Mouse (Mus musculus) CH12.LX (cell line): ENCODE measurements around the gene Marveld2. TPM values are rescaled to one million over a fixed set of nuclear protein-coding genes. Genes with fewer than 3 reads are reported as not detected.

Source experiments
- DNase-seq: peaks from one replicate; pipeline ENCODE4 v3.0.0-alpha.2; 2013; ENCODE audit errors: extremely low read depth
- H3K27ac ChIP-seq: 2 replicates; pipeline ENCODE4 v1.5.1; 2012; ENCODE audit warnings: low read depth, mild to moderate bottlenecking, control low read depth, moderate library complexity; ENCODE audit not compliant: insufficient read depth
- H3K27me3 ChIP-seq: replicated peaks from 2 replicates; pipeline ENCODE3; 2012; ENCODE audit warnings: inconsistent platforms
- H3K36me3 ChIP-seq, 2 experiments: replicated peaks in 1 of 2; 2 replicates each; pipeline versions ENCODE3 to v1.6.1; 2012; ENCODE audit warnings: inconsistent platforms in 1 of 2, low read length in 1 of 2, mild to moderate bottlenecking in 1 of 2, mixed read lengths in 1 of 2, moderate library complexity in 1 of 2; ENCODE audit not compliant: control insufficient read depth in 1 of 2, insufficient read depth in 1 of 2
- H3K4me1 ChIP-seq, 2 experiments: 2 replicates each; pipeline ENCODE4 v1.6.1; 2012; ENCODE audit warnings: inconsistent platforms in 1 of 2, moderate library complexity in 1 of 2; ENCODE audit not compliant: insufficient read depth in 2 of 2, control insufficient read depth in 1 of 2
- H3K4me2 ChIP-seq: 2 replicates; pipeline ENCODE4 v1.6.1; 2012; ENCODE audit warnings: low read depth, mild to moderate bottlenecking, control low read depth; ENCODE audit not compliant: poor library complexity, insufficient read depth, severe bottlenecking
- H3K4me3 ChIP-seq, 3 experiments: fragments of 150-350 bp in 1 of 3; sonication (generic) in 1 of 3; replicated peaks in 1 of 3; 2 replicates each; pipeline versions ENCODE3 to v1.5.1; 2011 to 2012; ENCODE audit warnings: low read depth in 2 of 3, low read length in 2 of 3, mild to moderate bottlenecking in 2 of 3, moderate library complexity in 2 of 3, control low read depth in 1 of 3, improper control_type of control experiment in 1 of 3, inconsistent platforms in 1 of 3, mixed read lengths in 1 of 3; ENCODE audit not compliant: poor library complexity in 1 of 3
- H3K79me2 ChIP-seq: replicated peaks from 2 replicates; pipeline ENCODE4 v1.6.1; 2012; ENCODE audit warnings: mild to moderate bottlenecking, moderate library complexity; ENCODE audit not compliant: control insufficient read depth, poor library complexity, insufficient read depth, severe bottlenecking; ENCODE audit errors: extremely low read depth
- H3K9ac ChIP-seq: 2 replicates; pipeline ENCODE4 v1.6.1; 2012; ENCODE audit warnings: low read depth, mild to moderate bottlenecking, control low read depth, moderate library complexity; ENCODE audit not compliant: insufficient read depth
- H3K9me3 ChIP-seq: replicated peaks from 2 replicates; pipeline ENCODE3; 2012; ENCODE audit warnings: low read length, inconsistent platforms, mixed read lengths
- E2F4 ChIP-seq: IDR thresholded peaks from 2 replicates; pipeline ENCODE4 v1.6.1; 2011; ENCODE audit warnings: low read depth, low read length, improper control_type of control experiment; ENCODE audit not compliant: insufficient replicate concordance
- ELF1 ChIP-seq: IDR thresholded peaks from 2 replicates; pipeline ENCODE4 v1.6.1; 2014; ENCODE audit warnings: low read depth, mild to moderate bottlenecking, inconsistent platforms, low read length, improper control_type of control experiment
- EP300 ChIP-seq: IDR thresholded peaks from 2 replicates; pipeline ENCODE4 v1.6.1; 2011; ENCODE audit warnings: low read length, improper control_type of control experiment
- ETS1 ChIP-seq: conservative IDR thresholded peaks from 2 replicates; pipeline ENCODE4 v1.6.1; 2012; ENCODE audit warnings: low read depth, mild to moderate bottlenecking, inconsistent platforms, low read length, improper control_type of control experiment, moderate library complexity
- GABPA ChIP-seq: IDR thresholded peaks from 2 replicates; pipeline ENCODE4 v1.6.1; 2012; ENCODE audit warnings: low read depth, low read length, improper control_type of control experiment, inconsistent platforms; ENCODE audit not compliant: insufficient replicate concordance
- IRF4 ChIP-seq: IDR thresholded peaks from 2 replicates; pipeline ENCODE4 v1.6.1; 2014; ENCODE audit warnings: low read depth, mild to moderate bottlenecking, inconsistent platforms, low read length, improper control_type of control experiment
- JUND ChIP-seq: conservative IDR thresholded peaks from 2 replicates; pipeline ENCODE4 v1.6.1; 2011; ENCODE audit warnings: low read depth, low read length, improper control_type of control experiment
- KAT2A ChIP-seq: IDR thresholded peaks from 2 replicates; pipeline ENCODE4 v1.6.1; 2012; ENCODE audit warnings: low read length, improper control_type of control experiment, inconsistent platforms; ENCODE audit not compliant: insufficient replicate concordance
- MAX ChIP-seq: IDR thresholded peaks from 2 replicates; pipeline ENCODE4 v1.6.1; 2011; ENCODE audit warnings: low read length, improper control_type of control experiment
- MAZ ChIP-seq: IDR thresholded peaks from 2 replicates; pipeline ENCODE4 v1.6.1; 2012; ENCODE audit warnings: low read depth, mild to moderate bottlenecking, inconsistent platforms, low read length, improper control_type of control experiment, moderate library complexity
- MEF2A ChIP-seq: IDR thresholded peaks from 2 replicates; pipeline ENCODE4 v1.6.1; 2014; ENCODE audit warnings: low read depth, mild to moderate bottlenecking, inconsistent platforms, low read length, improper control_type of control experiment, borderline replicate concordance
- MXI1 ChIP-seq: IDR thresholded peaks from 2 replicates; pipeline ENCODE4 v1.6.1; 2011; ENCODE audit warnings: mild to moderate bottlenecking, low read depth, low read length, improper control_type of control experiment
- NRF1 ChIP-seq: IDR thresholded peaks from 2 replicates; pipeline ENCODE4 v1.6.1; 2014; ENCODE audit warnings: low read depth, mild to moderate bottlenecking, inconsistent platforms, low read length, improper control_type of control experiment, moderate library complexity
- PAX5 ChIP-seq: IDR thresholded peaks from 2 replicates; pipeline ENCODE4 v1.6.1; 2012; ENCODE audit warnings: low read length, inconsistent platforms, mixed read lengths
- POLR2A ChIP-seq: IDR thresholded peaks from 2 replicates; pipeline ENCODE4 v1.6.1; 2011; ENCODE audit warnings: low read depth, mild to moderate bottlenecking, improper control_type of control experiment, low read length
- POLR2AphosphoS2 ChIP-seq: IDR thresholded peaks from 2 replicates; pipeline ENCODE4 v1.6.1; 2011; ENCODE audit warnings: low read depth, low read length, improper control_type of control experiment
- TCF12 ChIP-seq: IDR thresholded peaks from 2 replicates; pipeline ENCODE4 v1.6.1; 2014; ENCODE audit warnings: low read depth, mild to moderate bottlenecking, inconsistent platforms, low read length, improper control_type of control experiment
- UBTF ChIP-seq: IDR thresholded peaks from 2 replicates; pipeline ENCODE4 v1.6.1; 2012; ENCODE audit warnings: low read depth, mild to moderate bottlenecking, inconsistent platforms, low read length, improper control_type of control experiment, moderate library complexity
- USF1 ChIP-seq: IDR thresholded peaks from 2 replicates; pipeline ENCODE4 v1.6.1; 2014; ENCODE audit warnings: low read depth, mild to moderate bottlenecking, inconsistent platforms, low read length, improper control_type of control experiment
- ZC3H11A ChIP-seq: IDR thresholded peaks from 2 replicates; pipeline ENCODE4 v1.6.1; 2012; ENCODE audit warnings: low read depth, mild to moderate bottlenecking, inconsistent platforms, low read length, improper control_type of control experiment
- ZKSCAN1 ChIP-seq: IDR thresholded peaks from 2 replicates; pipeline ENCODE4 v1.6.1; 2012; ENCODE audit warnings: low read depth, inconsistent platforms, low read length, improper control_type of control experiment, borderline replicate concordance
- ZMIZ1 ChIP-seq: IDR thresholded peaks from 2 replicates; pipeline ENCODE4 v1.6.1; 2012; ENCODE audit warnings: low read depth, mild to moderate bottlenecking, inconsistent platforms, low read length, improper control_type of control experiment
- ZNF384 ChIP-seq: IDR thresholded peaks from 2 replicates; pipeline ENCODE4 v1.6.1; 2012; ENCODE audit warnings: low read depth, low read length, improper control_type of control experiment, inconsistent platforms
- dilution Hi-C: fragments of 300-500 bp; cut with MboI; formaldehyde crosslinking; loops from 2 replicates; pipeline ENCODE4 v1.14.3; 2020; ENCODE audit warnings: low sequenced_read_pairs; ENCODE audit not compliant: extremely low pct_unique_long_range_greater_than_20kb, extremely low pct_ligation_motif_present
- in situ Hi-C: fragments of 300-500 bp; cut with MboI; formaldehyde crosslinking; loops from 3 replicates; pipeline ENCODE4 v1.14.3; 2019; ENCODE audit warnings: low sequenced_read_pairs, low pct_ligation_motif_present, low pct_unique_long_range_greater_than_20kb, mixed read lengths
- polyA plus RNA-seq: library from polyadenylated mRNA; unstranded; fragments of >175 nt; gene quantifications from 2 replicates; pipeline ENCODE4 v1.2.1, GENCODE M21; 2012; ENCODE audit warnings: low read depth; ENCODE audit not compliant: insufficient read length
- total RNA-seq, 2 experiments: library from RNA; depleted of rRNA; stranded (reverse); fragments of 300-350 nt in 1 of 2; fragments of >200 nt in 1 of 2; gene quantifications; 2 replicates each; pipeline ENCODE4 v1.2.3; 2012 to 2014

Marveld2 gene
- total and polyA plus RNA-seq, 3 experiments: 0.13 to 1.9 (median 0.27) TPM

GRCm38 (mm10) chr13:100659864-100660456 lies 43.2 kb upstream of the Marveld2 start (continued):
- TF ChIP-seq ELF1: no peak
- TF ChIP-seq POLR2A: no peak
- TF ChIP-seq EP300: no peak
- peak; percentile 90 for TF ChIP-seq MAX
- TF ChIP-seq USF1: no peak
- no peak for TF ChIP-seq IRF4
- peak; percentile 45; the same call in 1 of the 2 replicates for TF ChIP-seq MXI1
- no peak for TF ChIP-seq JUND
- no peak for TF ChIP-seq NRF1
- TF ChIP-seq TCF12: no peak

- Histone ChIP-seq H3K4me1 (peaks cover 5 to 17% of the 10 kb centered on the region in 2 experiments), H3K36me3 (peaks cover 19 to 50% of the 10 kb centered on the region in 2 experiments), H3K4me2 (no peak overlapping the region), H3K9ac (no peak overlapping the region), H3K27ac (no peak overlapping the region), H3K9me3 (no peaks in the 10 kb centered on the region), H3K27me3 (no peaks in the 10 kb centered on the region), H3K79me2 (peaks cover 25% of the 10 kb centered on the region), H3K4me3 (no peak overlapping the region)
- no peak for TF ChIP-seq ZMIZ1
- no peak for TF ChIP-seq IRF4
- TF ChIP-seq ZNF384: no peak
- no peak for TF ChIP-seq EP300
- no peak for TF ChIP-seq E2F4
- TF ChIP-seq GABPA: no peak
- no peak for TF ChIP-seq KAT2A
- no peak for TF ChIP-seq ZC3H11A
- TF ChIP-seq UBTF: no peak
- TF ChIP-seq ZKSCAN1: no peak
- TF ChIP-seq PAX5: no peak
- TF ChIP-seq MEF2A: no peak
- no peak for TF ChIP-seq ETS1
- no peak for TF ChIP-seq MAZ
- no peak for TF ChIP-seq ELF1
- no peak for TF ChIP-seq TCF12
- TF ChIP-seq POLR2AphosphoS2: no peak
- in situ Hi-C loops: no loop called here
- DNase-seq: no peak
- dilution Hi-C loops: no loop called here
These were observed 41.3 kb upstream of the Marveld2 start for GRCm38 (mm10) chr13:100658091-100658490.
